Mouse (Mus musculus) lung, adult 2 months (tissue): ENCODE results near the gene Mrm2.

Experiments
- CTCF ChIP-seq: fragments of 200-500 bp; IDR thresholded peaks from 2 replicates; pipeline ENCODE4 v1.5.1; 2011; ENCODE audit warnings: mild to moderate bottlenecking, low read length, control low read depth; ENCODE audit not compliant: insufficient read depth
- POLR2A ChIP-seq: fragments of 200-500 bp; IDR thresholded peaks from 2 replicates; pipeline ENCODE4 v1.6.1; 2011; ENCODE audit warnings: low read depth, mild to moderate bottlenecking, control low read depth, low read length, borderline replicate concordance; ENCODE audit errors: extremely low read depth

DNA sequence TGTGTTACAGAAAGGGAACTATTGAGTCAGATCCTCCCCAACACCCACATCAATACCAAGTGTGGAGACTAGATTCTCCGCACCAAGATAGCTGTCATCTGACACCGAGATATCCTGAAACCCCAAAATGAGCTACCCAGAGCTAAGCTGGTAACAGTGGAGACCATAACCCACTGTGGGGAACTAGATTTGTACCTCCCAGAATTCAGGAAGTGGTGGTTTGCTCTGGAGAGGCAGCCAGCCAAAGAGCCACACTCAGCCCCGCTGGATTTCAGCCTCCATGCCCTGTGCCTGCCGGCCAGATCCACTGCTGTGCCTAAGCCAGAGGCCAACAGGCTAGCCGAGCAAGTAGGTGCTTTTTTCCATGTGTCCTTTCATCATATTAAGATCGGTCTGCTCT is 47.6 kb upstream of the Mrm2 start:
- no peak for TF ChIP-seq CTCF
- TF ChIP-seq POLR2A: no peak
